Mouse (Mus musculus) CH12.LX (cell line): ENCODE data around the gene Kcnk3. TPM values are rescaled to one million over a fixed set of nuclear protein-coding genes. Genes with fewer than 3 reads are reported as not detected.

Source experiments
- DNase-seq: peaks from one replicate; pipeline ENCODE4 v3.0.0-alpha.2; 2013; ENCODE audit errors: extremely low read depth
- H3K27ac ChIP-seq: 2 replicates; pipeline ENCODE4 v1.5.1; 2012; ENCODE audit warnings: low read depth, mild to moderate bottlenecking, control low read depth, moderate library complexity; ENCODE audit not compliant: insufficient read depth
- H3K27me3 ChIP-seq: replicated peaks from 2 replicates; pipeline ENCODE3; 2012; ENCODE audit warnings: inconsistent platforms
- H3K36me3 ChIP-seq, 2 experiments: replicated peaks in 1 of 2; 2 replicates each; pipeline versions ENCODE3 to v1.6.1; 2012; ENCODE audit warnings: inconsistent platforms in 1 of 2, low read length in 1 of 2, mild to moderate bottlenecking in 1 of 2, mixed read lengths in 1 of 2, moderate library complexity in 1 of 2; ENCODE audit not compliant: control insufficient read depth in 1 of 2, insufficient read depth in 1 of 2
- H3K4me1 ChIP-seq, 2 experiments: 2 replicates each; pipeline ENCODE4 v1.6.1; 2012; ENCODE audit warnings: inconsistent platforms in 1 of 2, moderate library complexity in 1 of 2; ENCODE audit not compliant: insufficient read depth in 2 of 2, control insufficient read depth in 1 of 2
- H3K4me2 ChIP-seq: 2 replicates; pipeline ENCODE4 v1.6.1; 2012; ENCODE audit warnings: low read depth, mild to moderate bottlenecking, control low read depth; ENCODE audit not compliant: poor library complexity, insufficient read depth, severe bottlenecking
- H3K4me3 ChIP-seq, 3 experiments: fragments of 150-350 bp in 1 of 3; sonication (generic) in 1 of 3; replicated peaks in 1 of 3; 2 replicates each; pipeline versions ENCODE3 to v1.5.1; 2011 to 2012; ENCODE audit warnings: low read depth in 2 of 3, low read length in 2 of 3, mild to moderate bottlenecking in 2 of 3, moderate library complexity in 2 of 3, control low read depth in 1 of 3, improper control_type of control experiment in 1 of 3, inconsistent platforms in 1 of 3, mixed read lengths in 1 of 3; ENCODE audit not compliant: poor library complexity in 1 of 3
- H3K79me2 ChIP-seq: replicated peaks from 2 replicates; pipeline ENCODE4 v1.6.1; 2012; ENCODE audit warnings: mild to moderate bottlenecking, moderate library complexity; ENCODE audit not compliant: control insufficient read depth, poor library complexity, insufficient read depth, severe bottlenecking; ENCODE audit errors: extremely low read depth
- H3K9ac ChIP-seq: 2 replicates; pipeline ENCODE4 v1.6.1; 2012; ENCODE audit warnings: low read depth, mild to moderate bottlenecking, control low read depth, moderate library complexity; ENCODE audit not compliant: insufficient read depth
- H3K9me3 ChIP-seq: replicated peaks from 2 replicates; pipeline ENCODE3; 2012; ENCODE audit warnings: low read length, inconsistent platforms, mixed read lengths
- CHD1 ChIP-seq: IDR thresholded peaks from 2 replicates; pipeline ENCODE4 v1.6.1; 2012; ENCODE audit warnings: low read depth, low read length, improper control_type of control experiment, inconsistent platforms
- CHD2 ChIP-seq: IDR thresholded peaks from 2 replicates; pipeline ENCODE4 v1.6.1; 2011; ENCODE audit warnings: low read length, improper control_type of control experiment
- CTCF ChIP-seq, 2 experiments: IDR thresholded peaks in 1 of 2; conservative IDR thresholded peaks in 1 of 2; 2 replicates each; pipeline ENCODE4 v1.5.1; 2011 to 2012; ENCODE audit warnings: low read depth in 2 of 2, low read length in 2 of 2, improper control_type of control experiment in 1 of 2, inconsistent platforms in 1 of 2, mild to moderate bottlenecking in 1 of 2, moderate library complexity in 1 of 2
- EP300 ChIP-seq: IDR thresholded peaks from 2 replicates; pipeline ENCODE4 v1.6.1; 2011; ENCODE audit warnings: low read length, improper control_type of control experiment
- ETS1 ChIP-seq: conservative IDR thresholded peaks from 2 replicates; pipeline ENCODE4 v1.6.1; 2012; ENCODE audit warnings: low read depth, mild to moderate bottlenecking, inconsistent platforms, low read length, improper control_type of control experiment, moderate library complexity
- GABPA ChIP-seq: IDR thresholded peaks from 2 replicates; pipeline ENCODE4 v1.6.1; 2012; ENCODE audit warnings: low read depth, low read length, improper control_type of control experiment, inconsistent platforms; ENCODE audit not compliant: insufficient replicate concordance
- HCFC1 ChIP-seq: IDR thresholded peaks from 2 replicates; pipeline ENCODE4 v1.6.1; 2012; ENCODE audit warnings: low read depth, mild to moderate bottlenecking, inconsistent platforms, low read length, improper control_type of control experiment
- IRF4 ChIP-seq: IDR thresholded peaks from 2 replicates; pipeline ENCODE4 v1.6.1; 2014; ENCODE audit warnings: low read depth, mild to moderate bottlenecking, inconsistent platforms, low read length, improper control_type of control experiment
- JUN ChIP-seq: IDR thresholded peaks from 2 replicates; pipeline ENCODE4 v1.6.1; 2011; ENCODE audit warnings: low read depth, mild to moderate bottlenecking, low read length, improper control_type of control experiment, moderate library complexity; ENCODE audit not compliant: insufficient read depth
- JUND ChIP-seq: conservative IDR thresholded peaks from 2 replicates; pipeline ENCODE4 v1.6.1; 2011; ENCODE audit warnings: low read depth, low read length, improper control_type of control experiment
- KAT2A ChIP-seq: IDR thresholded peaks from 2 replicates; pipeline ENCODE4 v1.6.1; 2012; ENCODE audit warnings: low read length, improper control_type of control experiment, inconsistent platforms; ENCODE audit not compliant: insufficient replicate concordance
- MAX ChIP-seq: IDR thresholded peaks from 2 replicates; pipeline ENCODE4 v1.6.1; 2011; ENCODE audit warnings: low read length, improper control_type of control experiment
- MAZ ChIP-seq: IDR thresholded peaks from 2 replicates; pipeline ENCODE4 v1.6.1; 2012; ENCODE audit warnings: low read depth, mild to moderate bottlenecking, inconsistent platforms, low read length, improper control_type of control experiment, moderate library complexity
- MEF2A ChIP-seq: IDR thresholded peaks from 2 replicates; pipeline ENCODE4 v1.6.1; 2014; ENCODE audit warnings: low read depth, mild to moderate bottlenecking, inconsistent platforms, low read length, improper control_type of control experiment, borderline replicate concordance
- NELFE ChIP-seq: IDR thresholded peaks from 2 replicates; pipeline ENCODE4 v1.6.1; 2011; ENCODE audit warnings: low read depth, low read length, improper control_type of control experiment
- NRF1 ChIP-seq: IDR thresholded peaks from 2 replicates; pipeline ENCODE4 v1.6.1; 2014; ENCODE audit warnings: low read depth, mild to moderate bottlenecking, inconsistent platforms, low read length, improper control_type of control experiment, moderate library complexity
- PAX5 ChIP-seq: IDR thresholded peaks from 2 replicates; pipeline ENCODE4 v1.6.1; 2012; ENCODE audit warnings: low read length, inconsistent platforms, mixed read lengths
- POLR2A ChIP-seq: IDR thresholded peaks from 2 replicates; pipeline ENCODE4 v1.6.1; 2011; ENCODE audit warnings: low read depth, mild to moderate bottlenecking, improper control_type of control experiment, low read length
- RCOR1 ChIP-seq: conservative IDR thresholded peaks from 2 replicates; pipeline ENCODE4 v1.6.1; 2012; ENCODE audit warnings: low read depth, mild to moderate bottlenecking, inconsistent platforms, low read length, improper control_type of control experiment
- SMC3 ChIP-seq: IDR thresholded peaks from 2 replicates; pipeline ENCODE4 v1.6.1; 2011; ENCODE audit warnings: low read depth, low read length, improper control_type of control experiment
- TBP ChIP-seq: conservative IDR thresholded peaks from 2 replicates; pipeline ENCODE4 v1.6.1; 2011; ENCODE audit warnings: low read depth, low read length, improper control_type of control experiment
- TCF12 ChIP-seq: IDR thresholded peaks from 2 replicates; pipeline ENCODE4 v1.6.1; 2014; ENCODE audit warnings: low read depth, mild to moderate bottlenecking, inconsistent platforms, low read length, improper control_type of control experiment
- USF2 ChIP-seq: conservative IDR thresholded peaks from 2 replicates; pipeline ENCODE4 v1.6.1; 2011; ENCODE audit warnings: low read depth, low read length, improper control_type of control experiment
- ZC3H11A ChIP-seq: IDR thresholded peaks from 2 replicates; pipeline ENCODE4 v1.6.1; 2012; ENCODE audit warnings: low read depth, mild to moderate bottlenecking, inconsistent platforms, low read length, improper control_type of control experiment
- ZKSCAN1 ChIP-seq: IDR thresholded peaks from 2 replicates; pipeline ENCODE4 v1.6.1; 2012; ENCODE audit warnings: low read depth, inconsistent platforms, low read length, improper control_type of control experiment, borderline replicate concordance
- ZMIZ1 ChIP-seq: IDR thresholded peaks from 2 replicates; pipeline ENCODE4 v1.6.1; 2012; ENCODE audit warnings: low read depth, mild to moderate bottlenecking, inconsistent platforms, low read length, improper control_type of control experiment
- dilution Hi-C: fragments of 300-500 bp; cut with MboI; formaldehyde crosslinking; loops from 2 replicates; pipeline ENCODE4 v1.14.3; 2020; ENCODE audit warnings: low sequenced_read_pairs; ENCODE audit not compliant: extremely low pct_unique_long_range_greater_than_20kb, extremely low pct_ligation_motif_present
- in situ Hi-C: fragments of 300-500 bp; cut with MboI; formaldehyde crosslinking; loops from 3 replicates; pipeline ENCODE4 v1.14.3; 2019; ENCODE audit warnings: low sequenced_read_pairs, low pct_ligation_motif_present, low pct_unique_long_range_greater_than_20kb, mixed read lengths
- polyA plus RNA-seq: library from polyadenylated mRNA; unstranded; fragments of >175 nt; gene quantifications from 2 replicates; pipeline ENCODE4 v1.2.1, GENCODE M21; 2012; ENCODE audit warnings: low read depth; ENCODE audit not compliant: insufficient read length
- total RNA-seq, 2 experiments: library from RNA; depleted of rRNA; stranded (reverse); fragments of 300-350 nt in 1 of 2; fragments of >200 nt in 1 of 2; gene quantifications; 2 replicates each; pipeline ENCODE4 v1.2.3; 2012 to 2014

The Kcnk3 gene
- total and polyA plus RNA-seq, 3 experiments, result not detected

DNA sequence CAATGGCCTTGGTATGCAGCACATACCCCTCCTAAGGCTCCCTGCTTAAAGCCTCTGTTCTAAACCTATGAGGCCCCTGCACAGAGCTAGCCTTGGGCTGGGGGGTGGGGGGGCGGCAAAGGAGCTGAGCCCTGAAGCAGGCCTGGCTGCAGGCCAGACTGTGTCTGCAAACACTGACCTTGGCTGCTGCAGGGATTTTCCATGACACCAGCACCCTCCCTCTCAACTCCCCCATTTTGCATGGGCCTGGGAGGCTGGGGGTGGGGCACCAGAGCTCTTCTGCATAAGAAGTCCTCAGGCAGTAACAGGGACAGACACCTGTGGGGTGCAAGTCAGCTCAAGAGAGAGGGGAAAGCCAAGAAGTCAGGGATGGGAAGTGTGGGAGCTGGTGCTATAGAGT is 26.3 kb downstream of the Kcnk3 start:
- H3K27ac ChIP-seq, result no peak overlapping the region
- no peaks in the 10 kb centered on the region for H3K36me3 ChIP-seq
- no peaks in the 10 kb centered on the region for H3K27me3 ChIP-seq
- peak; percentile 61 for DNase-seq
- H3K9me3 ChIP-seq, result no peaks in the 10 kb centered on the region
- H3K79me2 ChIP-seq, result no peaks in the 10 kb centered on the region
- H3K4me3 ChIP-seq, result no peak overlapping the region
- dilution Hi-C loops (no loop called here), in situ Hi-C loops (no loop called here)
- TF ChIP-seq NELFE (no peak), IRF4 (peak; percentile 56), MAZ (peak; percentile 54; the same call in 1 of the 2 replicates), MEF2A (0 out of 2 replicates have a peak, but pooled peaks have one; percentile 16), PAX5 (no peak), MAX (no peak), POLR2A (no peak), ETS1 (peak; percentile 46), EP300 (peak; percentile 33; the same call in 1 of the 2 replicates), TCF12 (peak; percentile 68), JUND (no peak), NRF1 (no peak), JUN (no peak), CHD2 (peak; percentile 68), ZC3H11A (no peak), RCOR1 (no peak), GABPA (no peak)
- no peak overlapping the region for H3K4me2 ChIP-seq
- H3K4me1 ChIP-seq, result peaks cover 19 to 71% of the 10 kb centered on the region in 2 experiments
- no peak overlapping the region for H3K9ac ChIP-seq

DNA sequence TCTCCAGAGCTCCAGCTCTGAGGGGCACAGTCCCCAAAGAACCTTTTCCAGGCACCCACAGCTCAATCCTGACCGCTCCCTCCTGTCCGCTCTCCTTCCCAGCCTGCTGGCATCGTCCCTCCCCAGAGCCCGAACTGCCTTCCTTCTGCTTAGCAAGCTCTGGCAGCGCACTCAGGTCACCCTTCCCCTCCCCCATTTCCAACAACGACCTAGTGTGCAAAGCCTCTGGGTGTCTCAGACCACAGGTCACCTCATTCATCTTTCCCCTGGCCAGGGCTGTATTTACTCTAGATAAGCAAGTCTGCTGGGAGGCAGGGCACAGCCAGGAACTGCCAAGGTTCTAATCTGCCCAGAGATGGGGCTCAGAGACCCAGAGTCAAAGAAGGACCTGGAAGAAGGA is 27.4 kb downstream of the Kcnk3 start:
- in situ Hi-C loops, result no loop called here
- H3K27ac ChIP-seq, result no peak overlapping the region
- peaks cover 18 to 63% of the 10 kb centered on the region in 2 experiments for H3K4me1 ChIP-seq
- dilution Hi-C loops, result no loop called here
- no peaks in the 10 kb centered on the region for H3K79me2 ChIP-seq
- no peak for TF ChIP-seq PAX5
- no peak for TF ChIP-seq CHD1
- no peak for TF ChIP-seq KAT2A
- TF ChIP-seq EP300, result no peak
- no peak for TF ChIP-seq MAX
- no peak for TF ChIP-seq ZKSCAN1
- no peak for TF ChIP-seq HCFC1
- TF ChIP-seq GABPA, result no peak
- TF ChIP-seq TBP, result no peak
- no peak for TF ChIP-seq SMC3
- TF ChIP-seq MAZ, result no peak
- TF ChIP-seq USF2, result no peak
- TF ChIP-seq TCF12, result no peak
- TF ChIP-seq CTCF (conservative IDR thresholded peaks at IDR 0.05 in 1 of 2, IDR thresholded peaks at IDR 0.05 in 1 of 2; ENCODE audit: low read depth in 2 of 2, low read length in 2 of 2), result no peak
- TF ChIP-seq ZMIZ1, result no peak
- no peak for TF ChIP-seq NELFE
- TF ChIP-seq, all 38 proteins: peak for 0
- Histone ChIP-seq H3K9ac (no peak overlapping the region), H3K27me3 (no peaks in the 10 kb centered on the region), H3K4me3 (no peak overlapping the region), H3K9me3 (no peaks in the 10 kb centered on the region), H3K4me2 (no peak overlapping the region), H3K36me3 (no peaks in the 10 kb centered on the region)
- no peak for DNase-seq
